28 mouse cellular contexts compared by ENCODE assay signal in the genomic region with DNA sequence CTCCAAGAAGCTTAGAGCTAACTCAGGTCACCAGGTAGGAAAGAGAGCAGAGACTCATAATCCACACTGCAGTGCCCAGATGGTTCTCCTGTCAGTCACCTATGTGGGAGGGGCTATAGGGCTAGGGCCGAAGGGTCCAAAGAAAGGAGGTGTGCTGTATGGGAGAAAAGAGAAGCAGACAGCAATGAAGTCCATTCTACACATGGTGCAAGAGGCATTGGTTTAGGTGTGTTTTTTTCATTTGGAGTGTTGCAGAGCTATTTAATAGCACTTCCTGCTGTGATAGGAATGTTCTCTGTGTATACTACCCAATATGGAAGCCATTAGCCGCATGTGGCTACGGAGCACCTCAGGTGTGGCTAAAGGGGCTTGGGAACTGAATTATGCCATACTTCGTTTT. TPM values are rescaled to one million over a fixed set of nuclear protein-coding genes. Genes with fewer than 3 reads are reported as not detected.
DNase-seq lines count a peak whose midpoint lies in the region; ATAC-seq and TF ChIP-seq lines count a peak whose summit lies in the region.
"Had no signal": no experiment of that assay in that cellular context is flagged by ENCODE, and none has a peak within 500 bp of the region (broad histone marks: within the 10 kb centered on the region; RNA-seq: fewer than 3 reads in every experiment).

No protein-coding gene starts in this region.

- 0 out of 2 replicates have a peak, but pooled peaks cover 2% of the 10 kb centered on the region for H3K4me1 ChIP-seq in liver, embryonic 12.5 days
- no peaks in the 10 kb centered on the region for H3K4me1 ChIP-seq in liver, postnatal 0 days (ENCODE audit: insufficient read depth)
- peaks cover 32% of the 10 kb centered on the region for H3K4me1 ChIP-seq in limb, embryonic 12.5 days (replicated peaks)
- H3K4me1 ChIP-seq in heart, embryonic 11.5 days (ENCODE audit: control insufficient read depth, insufficient read depth, low read length), result no peaks in the 10 kb centered on the region

- peaks cover 39% of the 10 kb centered on the region for H3K27me3 ChIP-seq in liver, embryonic 12.5 days (replicated peaks)
- H3K27me3 ChIP-seq in liver, postnatal 0 days (ENCODE audit: insufficient read depth, low read length), result no peaks in the 10 kb centered on the region
- peaks cover 5% of the 10 kb centered on the region; the same call in 1 of the 2 replicates for H3K27me3 ChIP-seq in limb, embryonic 12.5 days
- H3K27me3 ChIP-seq in heart, embryonic 11.5 days (ENCODE audit: control insufficient read depth, insufficient read depth, low read length), result peaks cover 12% of the 10 kb centered on the region
- H3K27me3 ChIP-seq: embryonic facial prominence, embryonic 12.5 days had no signal

- H3K9me3 ChIP-seq in liver, embryonic 12.5 days (replicated peaks), result no peaks in the 10 kb centered on the region
- H3K9me3 ChIP-seq in liver, postnatal 0 days (ENCODE audit: low read length), result no peaks in the 10 kb centered on the region
- H3K9me3 ChIP-seq in limb, embryonic 12.5 days, result no peaks in the 10 kb centered on the region
- H3K9me3 ChIP-seq in heart, embryonic 11.5 days (replicated peaks; ENCODE audit: control insufficient read depth, low read length), result no peaks in the 10 kb centered on the region
- H3K9me3 ChIP-seq: embryonic facial prominence, embryonic 12.5 days; embryonic facial prominence, embryonic 15.5 days; G1E; heart, embryonic 12.5 days; heart, embryonic 15.5 days; hindbrain, embryonic 10.5 days; hindbrain, embryonic 13.5 days had no signal

- H3K36me3 ChIP-seq in liver, embryonic 12.5 days, result no peaks in the 10 kb centered on the region
- H3K36me3 ChIP-seq in liver, postnatal 0 days (replicated peaks; ENCODE audit: insufficient read depth, low read length), result no peaks in the 10 kb centered on the region
- no peaks in the 10 kb centered on the region for H3K36me3 ChIP-seq in limb, embryonic 12.5 days
- no peaks in the 10 kb centered on the region for H3K36me3 ChIP-seq in heart, embryonic 11.5 days (ENCODE audit: control insufficient read depth, insufficient read depth, low read length)
- H3K36me3 ChIP-seq: embryonic facial prominence, embryonic 12.5 days; embryonic facial prominence, embryonic 15.5 days; G1E; heart, embryonic 12.5 days; heart, embryonic 15.5 days; hindbrain, embryonic 10.5 days; hindbrain, embryonic 13.5 days had no signal

- DNase-seq in liver, postnatal 0 days, result no peak
- DNase-seq in mesoderm, embryonic 11.5 days (ENCODE audit: low read depth, low spot score), result peak; percentile 35
- DNase-seq in urinary bladder, postnatal 10 days (ENCODE audit: low spot score), result no peak
- DNase-seq in adrenal gland, postnatal 25 days, result no peak
- DNase-seq: adrenal gland, adult 8-10 months; adrenal gland, postnatal 36 days; B cell, adult 2 months; cerebellum, adult 2 months; cerebellum, adult 9-11 months; cerebellum, postnatal 25 days; forebrain, postnatal 0 days; gastrocnemius, adult 2 months; gastrocnemius, postnatal 14 days; heart, postnatal 10 days; heart, postnatal 36 days had no signal

- no peak for TF ChIP-seq CTCF in liver, postnatal 0 days (IDR thresholded peaks at IDR 0.05; ENCODE audit: low read depth)

- TF ChIP-seq EP300 in liver, postnatal 0 days (IDR thresholded peaks at IDR 0.05; ENCODE audit: low read depth), result no peak

- 73% methylated on average over 4 of the region's 4 CpGs for WGBS in liver, embryonic 12.5 days (ENCODE audit: insufficient replicate concordance)
- WGBS in liver, postnatal 0 days (ENCODE audit: insufficient replicate concordance), result 82% methylated on average over 4 of the region's 4 CpGs
- 31% methylated on average over 4 of the region's 4 CpGs for WGBS in limb, embryonic 12.5 days
- 85% methylated on average over 4 of the region's 4 CpGs for WGBS in heart, embryonic 11.5 days (ENCODE audit: insufficient replicate concordance)

- no peak overlapping the region for H3K4me2 ChIP-seq in liver, embryonic 12.5 days
- H3K4me2 ChIP-seq in liver, postnatal 0 days (ENCODE audit: low read depth, low read length), result no peak overlapping the region
- H3K4me2 ChIP-seq in limb, embryonic 12.5 days, result no peak overlapping the region
- no peak overlapping the region for H3K4me2 ChIP-seq in heart, embryonic 11.5 days
- H3K4me2 ChIP-seq: embryonic facial prominence, embryonic 12.5 days; embryonic facial prominence, embryonic 15.5 days; heart, embryonic 12.5 days; heart, embryonic 15.5 days; hindbrain, embryonic 13.5 days had no signal

- no peak overlapping the region for H3K4me3 ChIP-seq in liver, embryonic 12.5 days
- no peak overlapping the region for H3K4me3 ChIP-seq in liver, postnatal 0 days (ENCODE audit: low read depth, low read length)
- no peak overlapping the region for H3K4me3 ChIP-seq in limb, embryonic 12.5 days (replicated peaks)
- H3K4me3 ChIP-seq in heart, embryonic 11.5 days (ENCODE audit: low read depth, low read length), result no peak overlapping the region
- H3K4me3 ChIP-seq: embryonic facial prominence, embryonic 12.5 days; embryonic facial prominence, embryonic 15.5 days; gastrocnemius, adult 2 months; heart, embryonic 12.5 days; heart, embryonic 15.5 days; hindbrain, embryonic 10.5 days; hindbrain, embryonic 13.5 days had no signal

- no peak for ATAC-seq in liver, embryonic 12.5 days
- no peak for ATAC-seq in liver, postnatal 0 days
- ATAC-seq in limb, embryonic 12.5 days (ENCODE audit: insufficient number of reproducible peaks, insufficient read depth, low FRiP score, low TSS enrichment, low read depth), result peak; percentile 75
- ATAC-seq in heart, embryonic 11.5 days (replicated peaks; ENCODE audit: insufficient number of reproducible peaks, low FRiP score, low TSS enrichment), result no peak
- ATAC-seq: activated CD4-positive, CD25-positive, alpha-beta regulatory T cell, adult 4 months; forebrain, embryonic 14.5 days; forebrain, postnatal 0 days; hindbrain, embryonic 16.5 days had no signal

- no peak overlapping the region for H3K9ac ChIP-seq in liver, embryonic 12.5 days
- H3K9ac ChIP-seq in liver, postnatal 0 days (replicated peaks), result no peak overlapping the region
- no peak overlapping the region for H3K9ac ChIP-seq in limb, embryonic 12.5 days (replicated peaks)
- no peak overlapping the region for H3K9ac ChIP-seq in heart, embryonic 11.5 days (ENCODE audit: low read depth, low read length)
- H3K9ac ChIP-seq: embryonic facial prominence, embryonic 12.5 days; embryonic facial prominence, embryonic 15.5 days; forebrain, postnatal 0 days; heart, embryonic 12.5 days; heart, embryonic 15.5 days; hindbrain, embryonic 13.5 days had no signal

- H3K27ac ChIP-seq in liver, embryonic 12.5 days, result 0 out of 2 replicates have a peak overlapping the region, but pooled peaks have one; percentile 30
- no peak overlapping the region for H3K27ac ChIP-seq in liver, postnatal 0 days (ENCODE audit: low read depth)
- H3K27ac ChIP-seq in limb, embryonic 12.5 days, result peak overlapping the region; percentile 62; the same call in 1 of the 2 replicates
- H3K27ac ChIP-seq in heart, embryonic 11.5 days (ENCODE audit: low read depth, low read length), result no peak overlapping the region
- H3K27ac ChIP-seq: embryonic facial prominence, embryonic 12.5 days; embryonic facial prominence, embryonic 15.5 days; gastrocnemius, adult 2 months; heart, embryonic 15.5 days; hindbrain, embryonic 10.5 days; hindbrain, embryonic 13.5 days had no signal

RNA-seq across cellular contexts. Expression of a gene that starts 31.9 kb away (rescaled TPM):
- polyA plus RNA-seq in liver, embryonic 12.5 days (2016; fragmentation: Nextera tagmentation; extraction: Ambion mirVana), result 13.6 and 14.2 TPM in 2 replicates
- polyA plus RNA-seq in liver, postnatal 0 days (2015; fragmentation: Nextera tagmentation; extraction: Ambion mirVana), result 6.5 and 6.7 TPM in 2 replicates
- 16.2 and 18.9 TPM in 2 replicates for polyA plus RNA-seq in limb, embryonic 12.5 days (2016; fragmentation: Nextera tagmentation; extraction: Ambion mirVana)
- 40.8 and 43.7 TPM in 2 replicates for total RNA-seq in adrenal gland, postnatal 25 days (2021)
- 13.6 and 14.1 TPM in 2 replicates for polyA plus RNA-seq in heart, embryonic 11.5 days (2014; fragmentation: Nextera tagmentation; extraction: Ambion mirVana)

Comparison
In these comparisons a context has a peak if more than half of its experiments do, and no peak if none do; other contexts are left out.
1. H3K27ac ChIP-seq: peak in liver, embryonic 12.5 days (single experiment) and limb, embryonic 12.5 days (single experiment); none in liver, postnatal 0 days (single experiment) and heart, embryonic 11.5 days (single experiment).